Mouse (Mus musculus): Measurements from ENCODE around the gene Cdk18. TPM values are rescaled to one million over a fixed set of nuclear protein-coding genes. Genes with fewer than 3 reads are reported as not detected.

Cdk18 gene
- polyA plus RNA-seq, 1 experiment from 2014 or later, result 2.4 TPM

- no peak overlapping the region for H3K4me3 ChIP-seq (ENCODE audit: low read depth, low read length)
- WGBS, result 79% methylated on average over 8 of the region's 8 CpGs
Measured at GRCm38 (mm10) chr1:132065475-132066172, 73.9 kb downstream of the Cdk18 start.

GRCm38 (mm10) chr1:132065001-132065400 lies 74.5 kb downstream of the Cdk18 start:
- Histone ChIP-seq H3K9me3 (replicated peaks; ENCODE audit: control insufficient read depth, low read length, poor library complexity, severe bottlenecking) (no peaks in the 10 kb centered on the region), H3K4me3 (ENCODE audit: low read depth, low read length) (no peak overlapping the region), H3K9ac (ENCODE audit: low read depth, low read length) (no peak overlapping the region), H3K36me3 (ENCODE audit: control insufficient read depth, insufficient read depth, low read length) (no peaks in the 10 kb centered on the region), H3K27ac (ENCODE audit: low read length) (no peak overlapping the region), H3K27me3 (ENCODE audit: control insufficient read depth, insufficient read depth, low read depth, low read length) (peaks cover 16% of the 10 kb centered on the region), H3K4me1 (ENCODE audit: control insufficient read depth, insufficient read depth, low read length) (peaks cover 14% of the 10 kb centered on the region; the same call in 1 of the 2 replicates), H3K4me2 (ENCODE audit: low read length) (no peak overlapping the region)
- no peak for ATAC-seq
- WGBS, result 33% methylated on average over 1 of the region's 1 CpGs

More at GRCm38 (mm10) chr1:132065475-132066172, 73.9 kb downstream of the Cdk18 start:
- Histone ChIP-seq H3K9ac (ENCODE audit: low read depth, low read length) (no peak overlapping the region), H3K9me3 (replicated peaks; ENCODE audit: control insufficient read depth, low read length, poor library complexity, severe bottlenecking) (no peaks in the 10 kb centered on the region), H3K4me2 (ENCODE audit: low read length) (no peak overlapping the region), H3K36me3 (ENCODE audit: control insufficient read depth, insufficient read depth, low read length) (no peaks in the 10 kb centered on the region), H3K27ac (ENCODE audit: low read length) (no peak overlapping the region), H3K27me3 (ENCODE audit: control insufficient read depth, insufficient read depth, low read depth, low read length) (peaks cover 16% of the 10 kb centered on the region), H3K4me1 (ENCODE audit: control insufficient read depth, insufficient read depth, low read length) (peaks cover 14% of the 10 kb centered on the region; the same call in 1 of the 2 replicates)
- ATAC-seq, result no peak

DNA sequence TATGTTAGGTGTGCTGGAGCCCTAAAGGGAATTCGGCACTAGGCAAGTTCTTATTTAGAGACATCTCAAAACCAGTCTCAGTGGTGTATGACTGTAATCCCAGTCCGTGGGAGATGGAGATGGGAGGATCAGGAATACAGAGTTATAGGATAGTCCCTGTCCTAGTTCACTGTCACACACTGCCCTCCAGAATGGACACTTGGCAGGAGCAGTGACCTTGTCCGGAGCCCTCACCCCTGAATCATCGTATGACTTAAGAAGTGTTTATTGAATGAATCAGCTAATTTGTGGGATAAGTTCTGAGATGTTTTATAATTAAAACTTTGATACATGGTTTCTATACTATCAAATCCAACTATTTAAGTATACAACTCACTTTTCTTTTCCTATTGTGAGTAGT lies 76.4 kb downstream of the Cdk18 start:
- ATAC-seq, result no peak
- Histone ChIP-seq H3K4me1 (ENCODE audit: control insufficient read depth, insufficient read depth, low read length) (peaks cover 13% of the 10 kb centered on the region; the same call in 1 of the 2 replicates), H3K36me3 (ENCODE audit: control insufficient read depth, insufficient read depth, low read length) (no peaks in the 10 kb centered on the region), H3K9ac (ENCODE audit: low read depth, low read length) (no peak overlapping the region), H3K4me2 (ENCODE audit: low read length) (no peak overlapping the region), H3K27ac (ENCODE audit: low read length) (no peak overlapping the region), H3K9me3 (replicated peaks; ENCODE audit: control insufficient read depth, low read length, poor library complexity, severe bottlenecking) (no peaks in the 10 kb centered on the region), H3K27me3 (ENCODE audit: control insufficient read depth, insufficient read depth, low read depth, low read length) (peaks cover 7% of the 10 kb centered on the region; the same call in 1 of the 2 replicates), H3K4me3 (ENCODE audit: low read depth, low read length) (no peak overlapping the region)
- 87% methylated on average over 4 of the region's 4 CpGs for WGBS

Other genes starting within 250 kb of the Cdk18 start
- gene Nucks1, start 229.2 kb downstream of the Cdk18 start, polyA plus RNA-seq (2015; fragmentation: Nextera tagmentation; extraction: Ambion mirVana), result 50.1 and 53.6 TPM in 2 replicates
- gene Slc45a3, start 176.7 kb downstream of the Cdk18 start, polyA plus RNA-seq (2015; fragmentation: Nextera tagmentation; extraction: Ambion mirVana), result 2.3 and 2.7 TPM in 2 replicates
- 8.1 and 8.7 TPM in 2 replicates for gene Elk4, start 132.1 kb downstream of the Cdk18 start, polyA plus RNA-seq (2015; fragmentation: Nextera tagmentation; extraction: Ambion mirVana)
- gene Mfsd4a, start 71.6 kb downstream of the Cdk18 start, polyA plus RNA-seq (2015; fragmentation: Nextera tagmentation; extraction: Ambion mirVana), result 7.7 and 10.4 TPM in 2 replicates
- 16.2 and 18.0 TPM in 2 replicates for gene Lemd1, start 51.7 kb upstream of the Cdk18 start, polyA plus RNA-seq (2015; fragmentation: Nextera tagmentation; extraction: Ambion mirVana)
- gene AC124108.1, start 51.8 kb upstream of the Cdk18 start, polyA plus RNA-seq (2015; fragmentation: Nextera tagmentation; extraction: Ambion mirVana), result 2.8 and 4.0 TPM in 2 replicates
- gene Gm10188, start 90.1 kb upstream of the Cdk18 start, polyA plus RNA-seq (2015; fragmentation: Nextera tagmentation; extraction: Ambion mirVana), result 0.28 and 0.63 TPM in 2 replicates
- gene Klhdc8a, start 158.9 kb upstream of the Cdk18 start, polyA plus RNA-seq (2015; fragmentation: Nextera tagmentation; extraction: Ambion mirVana), result 8.3 and 10.8 TPM in 2 replicates
- 19.8 and 22.0 TPM in 2 replicates for gene Nuak2, start 176.4 kb upstream of the Cdk18 start, polyA plus RNA-seq (2015; fragmentation: Nextera tagmentation; extraction: Ambion mirVana)